Mouse (Mus musculus) cerebellum, postnatal 14 days (tissue): Measurements from ENCODE around the gene Ilk.
A peak's percentile ranks its signal among the peaks of the same experiment; 100 is the strongest.

ENCODE experiments used
- DNase-seq, 2 experiments: peaks; one replicate each; pipeline ENCODE4 v3.0.0; 2021; ENCODE audit warnings: mixed read lengths in 2 of 2

The Ilk gene

GRCm38 (mm10) chr7:105787285-105788140, 51.1 kb downstream of the Ilk start, which contains the start of gene Dchs1:
TSS of gene Dchs1 (minus strand) at chr7:105787654.
- DNase-seq, result peak; percentile 57 to 60

GRCm38 (mm10) chr7:105791147-105791546, 54.8 kb downstream of the Ilk start:
- DNase-seq, result no peak
